Mouse (Mus musculus): ENCODE measurements around the gene Cubn. TPM values are rescaled to one million over a fixed set of nuclear protein-coding genes. Genes with fewer than 3 reads are reported as not detected.

The Cubn gene
- total and polyA plus RNA-seq, 2 experiments from 2014 or later = 0.39 to 1.9 TPM

- Histone ChIP-seq H3K4me1 (ENCODE audit: insufficient read depth, low read length) (peaks cover 8% of the 10 kb centered on the region), H3K27ac (ENCODE audit: low read depth, low read length) (0 out of 2 replicates have a peak overlapping the region, but pooled peaks have one; percentile 26), H3K9ac (replicated peaks; ENCODE audit: low read length, poor library complexity, severe bottlenecking) (no peak overlapping the region), H3K9me3 (ENCODE audit: low read length) (no peaks in the 10 kb centered on the region), H3K36me3 (ENCODE audit: insufficient read depth, low read length) (no peaks in the 10 kb centered on the region), H3K4me2 (ENCODE audit: low read depth, low read length, poor library complexity, severe bottlenecking) (no peak overlapping the region), H3K4me3 (ENCODE audit: low read depth, low read length) (no peak overlapping the region), H3K27me3 (ENCODE audit: insufficient read depth, low read length) (no peaks in the 10 kb centered on the region)
- DNase-seq (ENCODE audit: low spot score) (peak; percentile 33), ATAC-seq (ENCODE audit: low FRiP score) (no peak; the same call in 1 of the 2 replicates)
- WGBS = 39% methylated on average over 5 of the region's 5 CpGs
- no peak for TF ChIP-seq CTCF (IDR thresholded peaks at IDR 0.05)
Observed at GRCm38 (mm10) chr2:13399480-13400072, 92.0 kb downstream of the Cubn start.

- H3K27ac ChIP-seq (ENCODE audit: low read depth, low read length) = 0 out of 2 replicates have a peak overlapping the region, but pooled peaks have one; percentile 26
- peak; percentile 80 for DNase-seq (ENCODE audit: low spot score)
- peak; percentile 87 for ATAC-seq (ENCODE audit: low FRiP score)
- no peak overlapping the region for H3K9ac ChIP-seq (replicated peaks; ENCODE audit: low read length, poor library complexity, severe bottlenecking)
- 13% methylated on average over 2 of the region's 2 CpGs for WGBS
- no peak overlapping the region for H3K4me2 ChIP-seq (ENCODE audit: low read depth, low read length, poor library complexity, severe bottlenecking)
- no peak overlapping the region for H3K4me3 ChIP-seq (ENCODE audit: low read depth, low read length)
- no peaks in the 10 kb centered on the region for H3K9me3 ChIP-seq (ENCODE audit: low read length)
- no peaks in the 10 kb centered on the region for H3K27me3 ChIP-seq (ENCODE audit: insufficient read depth, low read length)
- TF ChIP-seq CTCF (IDR thresholded peaks at IDR 0.05) = no peak
- H3K4me1 ChIP-seq (ENCODE audit: insufficient read depth, low read length) = peaks cover 8% of the 10 kb centered on the region
- H3K36me3 ChIP-seq (ENCODE audit: insufficient read depth, low read length) = no peaks in the 10 kb centered on the region
Observed at GRCm38 (mm10) chr2:13398955-13399354, 92.7 kb downstream of the Cubn start.

GRCm38 (mm10) chr2:13398551-13398950 is 93.1 kb downstream of the Cubn start:
- no peaks in the 10 kb centered on the region for H3K36me3 ChIP-seq (ENCODE audit: insufficient read depth, low read length)
- no peak overlapping the region for H3K9ac ChIP-seq (replicated peaks; ENCODE audit: low read length, poor library complexity, severe bottlenecking)
- no peak for TF ChIP-seq CTCF (IDR thresholded peaks at IDR 0.05)
- no peak overlapping the region for H3K4me3 ChIP-seq (ENCODE audit: low read depth, low read length)
- peaks cover 8% of the 10 kb centered on the region for H3K4me1 ChIP-seq (ENCODE audit: insufficient read depth, low read length)
- DNase-seq (ENCODE audit: low spot score) = peak; percentile 30
- H3K9me3 ChIP-seq (ENCODE audit: low read length) = no peaks in the 10 kb centered on the region
- WGBS = 21% methylated on average over 4 of the region's 4 CpGs
- peak; percentile 64 for ATAC-seq (ENCODE audit: low FRiP score)
- H3K27ac ChIP-seq (ENCODE audit: low read depth, low read length) = no peak overlapping the region
- no peak overlapping the region for H3K4me2 ChIP-seq (ENCODE audit: low read depth, low read length, poor library complexity, severe bottlenecking)
- H3K27me3 ChIP-seq (ENCODE audit: insufficient read depth, low read length) = no peaks in the 10 kb centered on the region

- no peak for ATAC-seq (ENCODE audit: low FRiP score)
- Histone ChIP-seq H3K4me2 (ENCODE audit: low read depth, low read length, poor library complexity, severe bottlenecking) (no peak overlapping the region), H3K4me3 (ENCODE audit: low read depth, low read length) (no peak overlapping the region), H3K4me1 (ENCODE audit: insufficient read depth, low read length) (peaks cover 8% of the 10 kb centered on the region), H3K27me3 (ENCODE audit: insufficient read depth, low read length) (no peaks in the 10 kb centered on the region), H3K36me3 (ENCODE audit: insufficient read depth, low read length) (no peaks in the 10 kb centered on the region), H3K9me3 (ENCODE audit: low read length) (no peaks in the 10 kb centered on the region), H3K27ac (ENCODE audit: low read depth, low read length) (no peak overlapping the region), H3K9ac (replicated peaks; ENCODE audit: low read length, poor library complexity, severe bottlenecking) (no peak overlapping the region)
- 16% methylated on average over 3 of the region's 3 CpGs for WGBS
- TF ChIP-seq CTCF (IDR thresholded peaks at IDR 0.05) = no peak
- peak; percentile 42 for DNase-seq (ENCODE audit: low spot score)
Observed at GRCm38 (mm10) chr2:13396124-13396540, 95.5 kb downstream of the Cubn start.

GRCm38 (mm10) chr2:13391018-13391417 is 100.6 kb downstream of the Cubn start:
- no peaks in the 10 kb centered on the region for H3K4me1 ChIP-seq (ENCODE audit: insufficient read depth, low read length)
- H3K9me3 ChIP-seq (ENCODE audit: low read length) = no peaks in the 10 kb centered on the region
- no peak for TF ChIP-seq CTCF (IDR thresholded peaks at IDR 0.05)
- no peak overlapping the region for H3K4me2 ChIP-seq (ENCODE audit: low read depth, low read length, poor library complexity, severe bottlenecking)
- H3K27me3 ChIP-seq (ENCODE audit: insufficient read depth, low read length) = no peaks in the 10 kb centered on the region
- ATAC-seq (ENCODE audit: low FRiP score) (no peak), DNase-seq (ENCODE audit: low spot score) (no peak)
- no peak overlapping the region for H3K27ac ChIP-seq (ENCODE audit: low read depth, low read length)
- H3K36me3 ChIP-seq (ENCODE audit: insufficient read depth, low read length) = no peaks in the 10 kb centered on the region
- no peak overlapping the region for H3K9ac ChIP-seq (replicated peaks; ENCODE audit: low read length, poor library complexity, severe bottlenecking)
- WGBS = 53% methylated on average over 3 of the region's 3 CpGs
- no peak overlapping the region for H3K4me3 ChIP-seq (ENCODE audit: low read depth, low read length)

GRCm38 (mm10) chr2:13386631-13387030 is 105.0 kb downstream of the Cubn start:
- ATAC-seq (ENCODE audit: low FRiP score) = no peak
- peak; percentile 47 for DNase-seq (ENCODE audit: low spot score)
- Histone ChIP-seq H3K4me2 (ENCODE audit: low read depth, low read length, poor library complexity, severe bottlenecking) (no peak overlapping the region), H3K27ac (ENCODE audit: low read depth, low read length) (no peak overlapping the region), H3K4me3 (ENCODE audit: low read depth, low read length) (no peak overlapping the region), H3K4me1 (ENCODE audit: insufficient read depth, low read length) (no peaks in the 10 kb centered on the region), H3K9me3 (ENCODE audit: low read length) (no peaks in the 10 kb centered on the region), H3K9ac (replicated peaks; ENCODE audit: low read length, poor library complexity, severe bottlenecking) (no peak overlapping the region), H3K27me3 (ENCODE audit: insufficient read depth, low read length) (no peaks in the 10 kb centered on the region), H3K36me3 (ENCODE audit: insufficient read depth, low read length) (no peaks in the 10 kb centered on the region)
- no peak for TF ChIP-seq CTCF (IDR thresholded peaks at IDR 0.05)
- WGBS = 52% methylated on average over 5 of the region's 5 CpGs

Data from midbrain, postnatal 0 days (tissue).